Mouse (Mus musculus) bone marrow macrophage, adult 2 months (primary cell): Measurements from ENCODE around the gene Snap29.

Experiments
- CTCF ChIP-seq: IDR thresholded peaks from 2 replicates; pipeline ENCODE4 v1.5.1; 2012; ENCODE audit warnings: low read depth, mild to moderate bottlenecking, low read length, moderate library complexity
- POLR2A ChIP-seq: IDR thresholded peaks from 2 replicates; pipeline ENCODE4 v1.6.1; 2012; ENCODE audit warnings: mild to moderate bottlenecking, low read depth, low read length, borderline replicate concordance

DNA sequence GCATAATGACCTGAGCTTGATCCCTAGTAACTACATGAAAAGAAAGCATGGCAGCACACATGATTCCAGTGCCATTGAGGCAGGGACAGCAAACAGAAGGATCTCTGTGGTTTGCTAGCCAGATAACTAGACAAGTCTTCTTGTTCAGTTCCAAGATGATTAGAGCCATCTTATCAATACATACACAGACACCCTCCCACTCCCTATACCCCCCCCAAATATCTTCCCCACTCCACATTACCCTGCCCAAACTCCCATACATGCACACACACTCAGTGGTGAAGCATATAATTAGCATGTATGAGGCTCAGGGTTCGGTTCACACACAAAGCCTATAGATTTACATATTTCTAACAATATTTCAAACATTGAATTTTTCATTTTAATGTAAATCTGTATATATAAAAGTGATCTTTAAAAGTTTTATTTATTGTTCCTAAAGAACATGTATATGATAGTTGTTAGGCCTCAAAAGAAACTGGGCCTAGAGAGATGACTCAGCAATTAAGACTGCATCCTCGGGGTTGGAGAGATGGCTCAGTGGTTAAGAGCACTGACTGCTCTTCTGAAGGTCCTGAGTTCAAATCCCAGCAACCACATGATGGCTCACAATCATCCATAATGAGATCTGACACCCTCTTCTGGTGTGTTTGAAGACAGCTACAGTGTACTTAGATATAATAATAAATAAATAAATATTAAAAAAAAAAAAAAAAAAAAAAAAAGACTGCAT lies 22.0 kb upstream of the Snap29 start:
- TF ChIP-seq CTCF (no peak), POLR2A (no peak)
